Mouse (Mus musculus) inflammation-experienced regulatory T-cells, adult 16 weeks (primary cell): Measurements from ENCODE around the gene Olfr701. TPM values are rescaled to one million over a fixed set of nuclear protein-coding genes. Genes with fewer than 3 reads are reported as not detected.

Experiments used
- polyA plus RNA-seq: library from polyadenylated mRNA; unstranded; fragments of 100-300 nt; shearing (Covaris generic); gene quantifications from one replicate; pipeline ENCODE4 v1.2.1, GENCODE M21; 2017

Gene Olfr701
- polyA plus RNA-seq, result not detected

DNA sequence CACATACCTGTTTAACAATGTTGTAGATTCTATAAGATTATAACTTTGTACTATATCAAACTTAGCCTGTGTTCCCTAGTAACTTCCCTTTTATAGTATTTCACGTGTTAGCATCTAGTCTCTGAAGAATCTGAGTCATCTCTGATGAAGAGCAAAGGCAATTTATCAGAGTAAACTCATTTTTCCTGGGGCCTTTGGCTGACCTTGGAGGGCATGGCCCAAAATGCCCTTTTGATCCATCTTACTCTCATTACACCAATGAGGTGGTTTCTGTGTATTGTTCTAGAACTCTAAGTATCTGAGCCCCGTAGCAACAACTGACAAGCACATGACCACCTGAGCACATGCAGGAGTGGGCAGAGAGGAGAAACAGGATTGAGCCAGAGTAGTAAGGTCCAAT lies at the start of gene Olfr701:
Gene Olfr701 (plus strand): TSS at position 301 of the 400 bp plus-strand sequence.

DNA sequence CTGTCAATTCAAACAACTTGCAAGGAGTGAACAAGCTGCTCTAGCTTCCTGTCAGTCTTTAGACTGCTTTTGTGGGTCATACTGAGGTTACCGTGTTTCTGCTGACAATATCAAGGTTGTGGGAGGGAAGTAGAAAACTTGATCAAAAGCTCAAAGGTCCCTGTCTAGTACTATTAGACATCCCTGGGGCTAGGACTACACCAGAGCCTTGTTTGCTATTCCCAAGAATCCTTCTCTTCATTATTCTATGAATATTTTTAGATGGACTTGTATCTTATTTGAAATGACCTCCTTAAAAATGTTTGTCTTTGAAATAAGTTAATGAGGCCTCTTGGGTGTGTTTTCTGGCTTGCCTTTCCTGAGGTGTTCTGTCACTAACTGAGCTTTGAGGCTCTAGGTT lies 20.8 kb upstream of the Olfr701 start, which contains the start of gene Olfr699:
Gene Olfr699 (minus strand): TSS at position 101 of the 400 bp plus-strand sequence.

DNA sequence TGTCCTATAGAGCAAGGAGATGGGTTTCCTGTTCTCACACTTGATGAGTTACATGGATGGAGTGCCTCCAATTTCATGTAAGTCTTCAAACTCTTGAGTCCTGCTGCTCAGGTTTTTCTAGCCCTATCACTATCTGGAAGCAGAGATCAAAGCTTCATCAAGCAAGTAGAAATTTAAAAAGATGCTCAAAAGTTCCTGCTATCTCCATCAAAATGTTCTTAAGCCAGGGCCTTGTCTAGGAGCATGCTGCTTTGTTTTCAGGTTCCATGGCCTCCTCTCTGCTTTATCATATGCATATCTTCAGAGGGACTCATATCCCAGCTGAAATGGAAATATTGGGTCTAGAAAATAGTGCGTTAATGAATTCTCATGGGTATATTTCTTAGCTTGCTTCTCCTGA lies 5.2 kb upstream of the Olfr701 start, which contains the start of gene Olfr700:
Gene Olfr700 (minus strand): TSS at position 101 of the 400 bp plus-strand sequence.

DNA sequence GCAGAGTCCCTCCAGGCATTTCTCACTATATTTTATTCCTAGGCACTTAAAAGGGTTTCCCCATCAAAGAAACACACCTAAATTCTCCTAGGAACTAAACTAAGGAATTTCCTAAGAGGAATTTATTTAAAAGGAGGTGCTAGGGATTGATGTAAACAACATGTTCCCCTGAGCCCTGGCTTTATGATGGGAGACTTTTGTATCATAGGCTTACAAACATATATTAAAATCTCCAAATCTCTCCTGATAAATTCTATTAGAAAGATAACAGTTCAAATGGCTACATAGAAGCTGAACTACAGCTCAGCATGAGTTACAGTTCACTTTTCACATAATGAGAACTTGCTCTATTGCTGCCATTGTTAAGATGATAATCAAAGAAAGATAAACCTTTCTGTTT lies 19.9 kb downstream of the Olfr701 start, which contains the start of gene Olfr702:
Gene Olfr702 (minus strand): TSS at position 101 of the 400 bp plus-strand sequence.

DNA sequence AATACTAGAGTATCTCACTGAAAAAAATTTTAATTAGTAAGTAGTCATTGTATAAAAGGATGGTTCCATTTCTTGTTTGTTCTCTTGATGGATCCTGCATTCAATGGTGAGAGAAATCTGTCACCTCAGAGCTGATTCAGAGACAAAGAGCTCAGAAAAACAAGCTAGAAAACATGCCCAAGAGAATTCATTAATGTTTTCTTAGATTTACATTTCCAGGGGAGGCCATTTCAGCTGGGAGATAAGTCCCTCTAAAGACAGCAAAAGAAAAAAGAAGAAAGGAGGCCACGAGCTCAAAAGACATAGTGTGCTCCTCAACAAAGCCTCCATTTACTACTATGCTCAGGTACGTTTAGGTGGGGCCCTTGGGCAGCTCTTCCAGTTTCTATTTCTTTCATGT lies 29.1 kb downstream of the Olfr701 start, which contains the start of gene Olfr703:
Gene Olfr703 (plus strand): TSS at position 301 of the 400 bp plus-strand sequence.

DNA sequence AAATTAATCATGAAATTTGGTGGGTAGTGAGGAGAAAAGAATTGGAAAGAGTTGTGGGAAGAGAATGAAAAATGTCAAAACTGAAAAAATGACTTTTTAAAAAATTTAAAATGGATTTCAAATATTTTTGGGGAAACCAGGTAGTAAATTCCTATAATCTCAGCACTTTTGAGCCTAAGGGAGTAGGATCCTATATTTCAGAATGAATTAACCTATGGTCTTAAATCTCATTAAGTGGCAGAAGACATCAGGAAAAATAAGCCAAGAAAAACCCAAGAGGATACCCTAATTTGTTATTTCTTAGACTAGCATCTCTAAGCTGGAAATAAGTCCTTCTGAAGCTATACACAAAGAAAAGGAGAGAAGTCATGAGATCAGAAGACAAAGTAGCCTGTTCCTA lies 49.0 kb downstream of the Olfr701 start, which contains the start of gene Olfr704:
Gene Olfr704 (plus strand): TSS at position 301 of the 400 bp plus-strand sequence.

Other genes with a start within 250 kb of the Olfr701 start
- gene Olfr693, start 133.5 kb upstream of the Olfr701 start, polyA plus RNA-seq, result not detected
- gene Olfr694, start 122.3 kb upstream of the Olfr701 start, polyA plus RNA-seq, result not detected
- not detected for gene Olfr695, start 97.7 kb upstream of the Olfr701 start, polyA plus RNA-seq
- gene Olfr697, start 71.7 kb upstream of the Olfr701 start, polyA plus RNA-seq, result not detected
- gene Olfr698, start 58.7 kb upstream of the Olfr701 start, polyA plus RNA-seq, result not detected
- gene Olfr699, start 20.9 kb upstream of the Olfr701 start, polyA plus RNA-seq, result not detected
- not detected for gene Olfr700, start 5.3 kb upstream of the Olfr701 start, polyA plus RNA-seq
- gene Olfr702, start 19.8 kb downstream of the Olfr701 start, polyA plus RNA-seq, result not detected
- gene Olfr703, start 29.2 kb downstream of the Olfr701 start, polyA plus RNA-seq, result not detected
- 0.07 TPM for gene Olfr704, start 49.1 kb downstream of the Olfr701 start, polyA plus RNA-seq
- not detected for gene Olfr705, start 62.8 kb downstream of the Olfr701 start, polyA plus RNA-seq
- not detected for gene Olfr706, start 74.0 kb downstream of the Olfr701 start, polyA plus RNA-seq
- not detected for gene Olfr707, start 87.1 kb downstream of the Olfr701 start, polyA plus RNA-seq
- gene Olfr1532-ps1, start 93.9 kb downstream of the Olfr701 start, polyA plus RNA-seq, result not detected
- gene Olfr709-ps1, start 118.1 kb downstream of the Olfr701 start, polyA plus RNA-seq, result not detected
- not detected for gene Olfr710, start 134.2 kb downstream of the Olfr701 start, polyA plus RNA-seq
- not detected for gene Olfr6, start 149.8 kb downstream of the Olfr701 start, polyA plus RNA-seq
- gene Olfr711, start 161.3 kb downstream of the Olfr701 start, polyA plus RNA-seq, result not detected
- gene Olfr2, start 191.9 kb downstream of the Olfr701 start, polyA plus RNA-seq, result not detected
- gene Olfr713, start 217.0 kb downstream of the Olfr701 start, polyA plus RNA-seq, result not detected